Mouse (Mus musculus): ENCODE results near the gene Pdzd8.
A peak's percentile ranks its signal among the peaks of the same experiment; 100 is the strongest.

Gene Pdzd8

GRCm38 (mm10) chr19:59276354-59276753 lies 69.2 kb downstream of the Pdzd8 start:
- no peak for DNase-seq (ENCODE audit: low read depth)

DNA sequence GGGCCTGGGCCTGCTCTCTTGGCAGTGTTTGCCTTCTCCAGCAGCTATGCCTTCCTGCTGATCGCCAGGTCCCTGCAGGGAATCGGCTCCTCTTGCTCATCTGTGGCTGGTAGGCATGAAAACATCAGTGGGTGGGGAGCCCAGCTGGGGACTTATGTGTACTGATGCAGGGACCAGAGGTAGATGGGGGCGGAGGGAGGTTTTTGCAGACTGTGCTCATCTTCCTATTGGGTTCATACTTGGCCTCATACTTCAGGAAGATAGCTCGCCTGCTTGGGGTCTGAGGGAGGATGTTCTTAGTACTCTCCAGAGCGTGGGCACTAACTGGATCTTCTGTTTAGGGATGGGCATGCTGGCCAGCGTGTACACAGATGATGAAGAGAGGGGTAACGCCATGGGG lies 72.4 kb downstream of the Pdzd8 start:
- no peak for DNase-seq (ENCODE audit: low read depth)

DNA sequence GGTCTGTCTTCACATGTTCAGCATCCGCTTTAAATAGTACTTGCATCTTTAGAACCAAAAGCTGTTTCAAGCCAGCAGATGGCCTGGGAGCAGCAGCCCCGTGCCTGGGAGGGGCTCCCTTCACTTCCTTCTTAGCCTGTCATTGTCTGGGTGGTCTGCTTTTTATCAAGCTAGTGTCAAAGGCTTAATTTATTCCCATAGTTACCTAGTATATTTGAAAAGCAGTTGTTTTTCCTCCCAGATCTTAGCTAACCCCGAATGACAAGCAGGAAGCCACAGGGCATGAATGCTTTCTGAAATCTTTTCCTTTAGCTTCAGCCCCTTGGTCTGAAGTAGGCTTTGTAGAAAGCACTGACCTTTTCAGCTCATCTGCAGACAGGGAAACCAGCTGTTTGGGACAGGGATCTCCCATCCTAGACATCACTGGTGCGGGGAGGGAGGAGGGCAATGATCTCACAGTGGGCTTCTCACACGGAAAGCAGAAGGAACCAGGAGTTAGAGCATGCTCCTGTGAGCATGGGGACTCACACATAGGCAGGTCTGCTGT lies 78.1 kb downstream of the Pdzd8 start:
- DNase-seq (ENCODE audit: low read depth) = no peak

- no peak for DNase-seq (ENCODE audit: low read depth)
These were observed 79.7 kb downstream of the Pdzd8 start for GRCm38 (mm10) chr19:59265907-59266306.

GRCm38 (mm10) chr19:59264838-59265532 lies 80.6 kb downstream of the Pdzd8 start:
- DNase-seq (ENCODE audit: low read depth) = no peak

DNA sequence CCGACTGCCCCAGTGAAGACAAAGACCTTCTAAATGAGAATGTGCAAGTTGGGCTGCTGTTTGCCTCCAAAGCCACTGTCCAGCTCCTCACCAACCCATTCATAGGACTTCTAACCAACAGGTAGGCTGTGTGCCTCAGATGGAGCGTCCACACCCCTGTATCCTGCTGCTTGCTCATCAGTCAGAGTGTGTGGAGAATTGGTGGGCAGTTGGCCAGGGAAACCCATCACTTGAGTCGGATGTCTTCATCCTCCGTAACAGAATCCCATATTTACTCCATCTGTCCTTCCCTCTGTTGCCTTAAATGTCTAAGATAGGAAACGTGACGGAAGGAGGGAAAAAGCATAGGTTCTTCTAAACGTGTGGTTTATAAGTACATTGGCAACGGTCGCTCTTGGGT lies 82.4 kb downstream of the Pdzd8 start:
- DNase-seq (ENCODE audit: low read depth) = no peak

DNA sequence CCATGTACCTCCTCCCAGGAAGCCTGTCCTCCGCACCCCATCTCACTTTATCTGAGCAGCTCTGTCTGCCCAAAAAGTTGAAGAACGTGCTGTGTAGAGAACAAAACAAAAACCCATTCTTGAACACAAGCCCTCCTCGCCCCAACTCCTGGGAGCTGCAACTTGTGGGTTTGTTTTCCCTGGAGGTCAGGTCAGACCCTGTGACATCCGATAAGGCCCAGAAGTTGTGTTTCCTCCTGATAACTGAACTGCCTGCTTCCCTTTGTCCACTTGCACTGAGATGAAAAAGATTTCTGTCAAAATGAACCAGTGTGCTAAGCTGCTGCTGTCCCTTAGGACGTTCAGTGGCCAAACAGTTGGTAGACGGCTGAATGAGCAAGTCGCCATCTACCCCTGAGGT lies 84.0 kb downstream of the Pdzd8 start:
- DNase-seq (ENCODE audit: low read depth) = peak; percentile 96

DNA sequence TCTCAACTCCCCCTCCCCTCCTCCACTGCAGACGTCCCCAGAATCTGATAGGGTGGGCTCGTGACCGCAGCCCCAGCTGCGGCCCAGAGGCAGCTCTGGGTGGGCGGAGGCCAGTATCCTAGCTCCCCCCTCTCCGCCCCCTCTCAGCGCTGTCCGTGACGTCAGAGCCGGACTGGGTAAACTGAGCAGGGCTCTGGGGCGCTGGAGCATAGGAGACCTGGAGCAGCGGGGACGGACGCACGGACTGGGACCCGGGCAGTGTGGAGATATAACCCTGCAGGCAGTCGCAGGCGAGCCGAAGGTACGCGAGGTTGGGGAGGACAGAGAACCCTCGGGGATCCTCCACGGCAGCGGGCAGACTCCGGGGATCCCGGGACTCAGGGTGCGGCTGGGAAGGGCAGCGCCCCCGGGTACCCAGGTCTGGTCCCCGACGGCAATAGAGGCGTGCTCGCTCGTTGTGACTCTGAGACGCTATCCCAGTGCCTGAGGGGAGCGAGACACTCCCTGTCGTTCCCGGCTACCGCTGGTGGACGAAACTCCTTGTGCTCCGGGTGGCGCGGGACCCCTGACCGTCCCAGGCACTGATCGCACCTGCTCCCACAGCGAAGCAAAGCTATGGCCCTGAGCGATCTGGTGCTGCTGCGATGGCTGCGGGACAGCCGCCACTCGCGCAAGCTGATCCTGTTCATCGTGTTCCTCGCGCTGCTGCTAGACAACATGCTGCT lies 84.7 kb downstream of the Pdzd8 start, which contains the start of gene Slc18a2:
Gene Slc18a2 (plus strand): TSS at position 179 of the 725 bp plus-strand sequence.
- DNase-seq (ENCODE audit: low read depth) = peak; percentile 85

DNA sequence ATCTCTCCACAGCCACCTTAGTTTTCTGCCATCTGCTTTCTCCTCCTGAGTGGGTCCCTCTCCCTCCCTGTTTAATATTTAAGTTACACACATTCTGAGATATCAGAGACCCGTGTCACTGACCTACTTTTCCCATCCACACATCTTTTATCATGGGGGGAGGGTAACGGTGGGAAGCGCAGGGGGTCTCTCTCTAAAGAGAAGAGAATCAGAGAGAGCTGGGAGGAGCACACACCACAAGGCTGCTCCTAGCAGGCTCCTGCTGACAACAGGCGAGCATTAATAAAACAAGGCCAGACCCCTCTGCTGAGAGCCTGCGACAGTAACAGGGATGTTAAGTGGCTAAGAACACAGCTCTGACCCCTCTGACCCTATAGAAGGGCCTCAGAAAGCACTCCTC lies 85.9 kb downstream of the Pdzd8 start:
- DNase-seq (ENCODE audit: low read depth) = no peak

DNA sequence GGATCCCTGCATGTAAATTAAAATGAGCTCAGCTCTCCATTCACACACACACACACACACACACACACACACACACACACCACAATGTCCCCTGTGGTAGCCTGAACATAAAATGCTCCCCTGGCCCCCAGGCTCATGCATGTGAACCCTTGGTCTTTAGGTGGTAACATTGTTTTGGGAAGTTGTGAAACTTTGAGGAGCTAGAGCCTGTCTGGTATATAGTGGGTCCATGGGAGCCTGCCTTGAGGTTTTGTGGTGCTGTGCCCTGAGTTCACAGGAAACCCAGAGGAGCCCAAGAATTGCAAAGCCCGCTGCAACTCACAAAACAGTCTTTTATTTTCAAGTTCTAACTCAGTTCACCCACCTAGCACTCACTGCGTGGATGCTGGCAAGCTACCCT lies 92.9 kb downstream of the Pdzd8 start:
- peak; percentile 90 for DNase-seq (ENCODE audit: low read depth)

- DNase-seq (ENCODE audit: low read depth) = peak; percentile 91
These were observed 96.9 kb downstream of the Pdzd8 start for GRCm38 (mm10) chr19:59248553-59249286.

- DNase-seq (ENCODE audit: low read depth) = peak; percentile 86
These were observed 97.4 kb downstream of the Pdzd8 start for GRCm38 (mm10) chr19:59248144-59248543.
